Mouse (Mus musculus) 3T3-L1 (cell line): ENCODE data around the gene Sesn2.
"Not testable (repeated sequence)": the region's sequence is repeated elsewhere in the genome, so short reads cannot be mapped to it uniquely, and the experiment has no call there.

Experiments
- DNase-seq: peaks from one replicate; pipeline ENCODE4 v3.0.0-alpha.2; 2015; ENCODE audit warnings: low read depth, low spot score

Gene Sesn2

GRCm38 (mm10) chr4:132510352-132510798 is at the start of gene Sesn2:
Sesn2 (minus strand) TSS chr4:132510501.
- DNase-seq = peak; percentile 98

- not testable (repeated sequence) for DNase-seq
Observed at GRCm38 (mm10) chr4:132555550-132555949, 45.2 kb upstream of the Sesn2 start.

GRCm38 (mm10) chr4:132554653-132555052 is 44.4 kb upstream of the Sesn2 start:
- no peak for DNase-seq

- no peak for DNase-seq
Observed at GRCm38 (mm10) chr4:132554221-132554620, 43.9 kb upstream of the Sesn2 start.

- DNase-seq = peak; percentile 84
Observed at GRCm38 (mm10) chr4:132545851-132546250, 35.5 kb upstream of the Sesn2 start.

- peak; percentile 67 for DNase-seq
Observed at GRCm38 (mm10) chr4:132542724-132543123, 32.4 kb upstream of the Sesn2 start.

GRCm38 (mm10) chr4:132541413-132541812 is 31.1 kb upstream of the Sesn2 start:
- no peak for DNase-seq

GRCm38 (mm10) chr4:132539481-132539880 is 29.2 kb upstream of the Sesn2 start:
- DNase-seq = no peak

GRCm38 (mm10) chr4:132535406-132536121 is 25.3 kb upstream of the Sesn2 start, which contains the start of gene Dnajc8:
Dnajc8 (plus strand) TSS chr4:132535550.
- DNase-seq = peak; percentile 93

GRCm38 (mm10) chr4:132532981-132533916 is 22.9 kb upstream of the Sesn2 start, which contains the start of gene Atpif1:
Atpif1 (minus strand) TSS chr4:132533659.
- peak; percentile 97 for DNase-seq

- peak; percentile 57 for DNase-seq
Observed at GRCm38 (mm10) chr4:132532496-132532895, 22.2 kb upstream of the Sesn2 start.

- DNase-seq = no peak
Observed at GRCm38 (mm10) chr4:132530033-132530804, 19.9 kb upstream of the Sesn2 start.

- no peak for DNase-seq
Observed at GRCm38 (mm10) chr4:132529344-132529743, 19.0 kb upstream of the Sesn2 start.

- DNase-seq = no peak
Observed at GRCm38 (mm10) chr4:132527917-132528522, 17.7 kb upstream of the Sesn2 start.

GRCm38 (mm10) chr4:132526678-132527077 is 16.4 kb upstream of the Sesn2 start:
- DNase-seq = peak; percentile 45

- no peak for DNase-seq
Observed at GRCm38 (mm10) chr4:132524808-132525207, 14.5 kb upstream of the Sesn2 start.

- DNase-seq = no peak
Observed at GRCm38 (mm10) chr4:132524321-132524741, 14.0 kb upstream of the Sesn2 start.

GRCm38 (mm10) chr4:132519188-132519587 is 8.9 kb upstream of the Sesn2 start:
- no peak for DNase-seq

- DNase-seq = no peak
Observed at GRCm38 (mm10) chr4:132518066-132518465, 7.8 kb upstream of the Sesn2 start.

GRCm38 (mm10) chr4:132515369-132516155 is 5.3 kb upstream of the Sesn2 start:
- DNase-seq = peak; percentile 100
